Comparison of ENCODE assay signal across 10 mouse cellular contexts in the genomic region with DNA sequence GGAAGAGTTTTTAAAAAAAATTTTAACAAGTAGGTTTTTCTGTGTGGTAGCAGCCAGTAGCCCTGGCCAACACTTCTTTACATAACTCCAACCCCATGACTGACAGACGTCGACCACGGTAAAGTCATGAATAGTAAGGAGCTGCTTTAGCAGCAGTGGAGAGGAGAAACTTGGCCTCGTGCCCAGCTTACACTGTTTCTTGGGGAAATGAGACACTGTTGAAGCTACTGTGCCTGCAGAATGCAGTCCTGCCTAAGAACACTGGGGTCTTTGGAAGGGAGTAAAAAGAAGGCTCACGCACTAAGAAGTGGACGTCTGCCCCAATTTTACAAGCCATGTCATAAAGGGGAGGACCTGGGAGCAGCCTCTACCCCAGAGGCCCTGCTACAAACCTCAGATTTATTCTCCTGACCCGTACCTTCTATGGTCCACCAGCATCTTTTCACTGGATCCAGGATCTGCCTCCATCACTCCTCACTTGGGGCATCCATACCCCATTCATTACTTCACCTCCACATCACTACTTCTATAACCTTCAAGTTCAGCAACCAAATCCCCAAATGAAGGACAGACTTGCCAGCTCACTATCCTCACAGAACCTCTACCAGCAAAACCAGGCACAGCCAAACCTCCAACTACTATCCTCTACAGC.
DNase-seq lines count a peak whose midpoint lies in the region; ATAC-seq and TF ChIP-seq lines count a peak whose summit lies in the region.
"Had no signal": no experiment of that assay in that cellular context is flagged by ENCODE, and none has a peak within 500 bp of the region (broad histone marks: within the 10 kb centered on the region; RNA-seq: fewer than 3 reads in every experiment).

No protein-coding gene starts in this region.

- H3K36me3 ChIP-seq in embryonic facial prominence, embryonic 12.5 days = no peaks in the 10 kb centered on the region
- no peaks in the 10 kb centered on the region for H3K36me3 ChIP-seq in kidney, adult 2 months (ENCODE audit: control insufficient read depth, insufficient read depth, low read length)
- H3K36me3 ChIP-seq: liver, embryonic 15.5 days had no signal

- 0 out of 2 replicates have a peak, but pooled peaks cover 4% of the 10 kb centered on the region for H3K4me1 ChIP-seq in embryonic facial prominence, embryonic 12.5 days
- H3K4me1 ChIP-seq in kidney, adult 2 months (ENCODE audit: control insufficient read depth, insufficient read depth, low read length) = no peaks in the 10 kb centered on the region
- H3K4me1 ChIP-seq: liver, embryonic 15.5 days had no signal

- no peak overlapping the region for H3K4me2 ChIP-seq in embryonic facial prominence, embryonic 12.5 days (replicated peaks)
- H3K4me2 ChIP-seq: liver, embryonic 15.5 days had no signal

- no peak overlapping the region for H3K27ac ChIP-seq in embryonic facial prominence, embryonic 12.5 days
- no peak overlapping the region for H3K27ac ChIP-seq in kidney, adult 2 months (ENCODE audit: insufficient read depth, low read depth, low read length)
- H3K27ac ChIP-seq: liver, embryonic 15.5 days had no signal

- peak; percentile 69; the same call in 1 of the 2 replicates for ATAC-seq in embryonic facial prominence, embryonic 12.5 days (ENCODE audit: insufficient number of reproducible peaks, insufficient read depth, low FRiP score, low TSS enrichment)
- ATAC-seq: Patski had no signal

- intact Hi-C loops in heart, postnatal 36 days (cut with DNase I) = no loop called here
- intact Hi-C loops in left cerebral cortex, postnatal 25 days (cut with DNase I) = no loop called here

- H3K27me3 ChIP-seq in embryonic facial prominence, embryonic 12.5 days = no peaks in the 10 kb centered on the region
- H3K27me3 ChIP-seq in kidney, adult 2 months (replicated peaks; ENCODE audit: control insufficient read depth, insufficient read depth, low read length) = no peaks in the 10 kb centered on the region
- H3K27me3 ChIP-seq: liver, embryonic 15.5 days; Patski had no signal

- no peaks in the 10 kb centered on the region for H3K9me3 ChIP-seq in embryonic facial prominence, embryonic 12.5 days
- H3K9me3 ChIP-seq: liver, embryonic 15.5 days had no signal

- no peak for TF ChIP-seq POLR2A in kidney, adult 2 months (IDR thresholded peaks at IDR 0.05; ENCODE audit: low read depth, low read length)

- 46% methylated on average over 7 of the region's 7 CpGs for WGBS in embryonic facial prominence, embryonic 12.5 days
- WGBS in kidney, adult 2 months = 28% methylated on average over 7 of the region's 7 CpGs

- TF ChIP-seq CTCF in kidney, adult 2 months (conservative IDR thresholded peaks at IDR 0.05; ENCODE audit: insufficient read depth, insufficient read length, low read depth, low read length) = no peak

- no peak overlapping the region for H3K9ac ChIP-seq in embryonic facial prominence, embryonic 12.5 days
- H3K9ac ChIP-seq: liver, embryonic 15.5 days had no signal

- H3K4me3 ChIP-seq in embryonic facial prominence, embryonic 12.5 days = no peak overlapping the region
- no peak overlapping the region for H3K4me3 ChIP-seq in kidney, adult 2 months (ENCODE audit: insufficient read depth, low read depth, low read length)
- H3K4me3 ChIP-seq: liver, embryonic 15.5 days had no signal

- DNase-seq in heart, adult 11 months = peak; percentile 60
- no peak for DNase-seq in heart, postnatal 36 days
- peak; percentile 32 for DNase-seq in kidney, adult 2 months
- DNase-seq in left cerebral cortex, postnatal 25 days (ENCODE audit: low spot score in 2 of 2) = peak; percentile 38 to 57
- peak; percentile 50 to 64 for DNase-seq in right cerebral cortex, adult 2 months (ENCODE audit: low spot score in 2 of 2)
- DNase-seq in thymus, postnatal 36 days = no peak
- no peak for DNase-seq in spleen, postnatal 36 days (ENCODE audit: low spot score in 2 of 2)

Comparison
In these comparisons a context has a peak if more than half of its experiments do, and no peak if none do; other contexts are left out.
1. DNase-seq: peak in heart, adult 11 months (single experiment), kidney, adult 2 months (single experiment), left cerebral cortex, postnatal 25 days (2 of 2) and right cerebral cortex, adult 2 months (2 of 2); none in heart, postnatal 36 days (0 of 2), thymus, postnatal 36 days (0 of 2) and spleen, postnatal 36 days (0 of 2).